Mouse (Mus musculus) urinary bladder, postnatal 10 days (tissue): Measurements from ENCODE around the gene Hexa.
A peak's percentile ranks its signal among the peaks of the same experiment; 100 is the strongest.

Experiments
- DNase-seq: peaks from one replicate; pipeline ENCODE4 v3.0.0; 2022; ENCODE audit warnings: low spot score

Hexa gene

GRCm38 (mm10) chr9:59539441-59540137 lies at the start of gene Hexa, which contains the start of gene Tmem202:
Hexa (plus strand) TSS chr9:59539540.
Tmem202 (minus strand) TSS chr9:59539847.
- DNase-seq = peak; percentile 52

- no peak for DNase-seq
These were observed 31.2 kb upstream of the Hexa start for GRCm38 (mm10) chr9:59508146-59508545.

DNA sequence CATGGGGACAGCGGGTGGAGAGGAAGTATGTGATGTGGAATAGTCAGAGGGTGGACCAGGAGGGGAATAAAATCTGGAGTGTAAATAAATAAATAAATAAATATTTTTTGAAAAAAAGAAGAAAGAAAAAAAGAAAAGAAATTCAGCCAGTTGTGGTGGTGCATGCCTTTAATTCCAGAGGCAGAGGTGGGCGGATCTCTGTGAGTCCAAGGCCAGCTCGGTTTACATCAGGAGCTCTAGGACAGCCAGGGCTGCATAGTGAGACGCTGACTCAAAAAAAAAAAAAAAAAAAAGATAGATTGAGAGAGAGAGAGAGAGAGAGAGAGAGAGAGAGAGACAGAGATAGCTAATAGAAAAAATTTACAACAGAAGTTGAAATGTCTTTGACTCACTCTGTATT lies 27.0 kb upstream of the Hexa start:
- DNase-seq = no peak

DNA sequence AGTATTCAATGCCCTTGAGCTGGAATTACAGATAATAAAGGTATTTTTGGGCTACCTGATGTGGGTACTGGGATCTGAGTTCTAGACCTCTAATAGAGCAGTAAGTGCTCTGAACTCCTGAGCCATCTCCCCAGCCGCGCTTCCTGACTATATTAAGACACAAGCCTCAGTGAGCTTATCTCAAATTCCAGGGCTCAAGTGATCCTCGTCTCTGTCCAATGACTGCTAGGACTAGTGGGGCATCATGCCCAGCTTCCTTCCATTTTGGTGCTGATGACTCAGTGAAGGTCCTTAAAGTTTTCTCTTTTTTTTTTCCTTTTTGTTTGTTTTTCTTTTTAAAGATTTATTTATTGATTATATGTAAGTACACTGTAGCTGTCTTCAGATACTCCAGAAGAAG lies 24.3 kb upstream of the Hexa start:
- DNase-seq = no peak

- DNase-seq = no peak
These were observed 22.2 kb upstream of the Hexa start for GRCm38 (mm10) chr9:59517127-59517526.

- DNase-seq = no peak
These were observed 20.4 kb upstream of the Hexa start for GRCm38 (mm10) chr9:59518976-59519375.

DNA sequence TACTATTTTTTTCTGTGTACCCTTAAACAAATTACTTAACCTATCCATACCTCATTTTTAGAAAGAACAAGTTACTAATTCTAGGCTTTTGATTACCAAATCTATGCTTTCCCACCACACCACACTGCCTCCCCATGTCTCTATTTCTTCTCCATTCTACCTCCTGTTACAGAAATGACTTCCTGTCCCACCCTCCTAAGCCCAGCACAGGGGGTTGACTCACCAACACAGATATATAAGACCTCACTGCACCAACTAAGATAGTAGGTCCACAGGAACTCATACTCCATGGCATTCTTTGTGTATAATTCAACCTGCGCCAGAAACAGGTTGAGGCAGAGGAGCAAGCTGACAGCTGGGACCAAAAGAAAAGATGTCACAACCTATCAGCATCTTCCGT lies 19.9 kb upstream of the Hexa start:
- DNase-seq = no peak

DNA sequence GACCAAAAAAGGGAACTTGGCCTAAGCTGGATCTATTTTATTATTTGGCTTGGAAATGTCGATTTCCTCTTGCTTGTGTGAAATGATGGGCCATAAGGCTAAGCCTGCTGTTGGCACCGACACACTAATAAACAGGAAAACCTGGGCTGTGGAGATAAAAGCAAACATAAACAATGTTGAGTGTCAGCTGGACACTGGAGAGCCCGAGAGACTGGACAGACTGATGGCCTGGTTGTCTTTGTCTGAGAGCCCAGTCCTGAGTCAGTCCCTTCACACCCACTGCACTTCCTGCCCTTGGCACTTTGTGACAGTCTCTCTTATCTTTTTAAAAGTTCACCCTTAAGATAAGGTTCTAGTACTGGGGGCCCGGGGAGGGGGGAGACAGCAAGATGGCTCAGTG lies 16.4 kb upstream of the Hexa start:
- DNase-seq = no peak

GRCm38 (mm10) chr9:59526727-59527126 lies 12.6 kb upstream of the Hexa start:
- DNase-seq = no peak

GRCm38 (mm10) chr9:59527580-59527979 lies 11.8 kb upstream of the Hexa start:
- no peak for DNase-seq

DNA sequence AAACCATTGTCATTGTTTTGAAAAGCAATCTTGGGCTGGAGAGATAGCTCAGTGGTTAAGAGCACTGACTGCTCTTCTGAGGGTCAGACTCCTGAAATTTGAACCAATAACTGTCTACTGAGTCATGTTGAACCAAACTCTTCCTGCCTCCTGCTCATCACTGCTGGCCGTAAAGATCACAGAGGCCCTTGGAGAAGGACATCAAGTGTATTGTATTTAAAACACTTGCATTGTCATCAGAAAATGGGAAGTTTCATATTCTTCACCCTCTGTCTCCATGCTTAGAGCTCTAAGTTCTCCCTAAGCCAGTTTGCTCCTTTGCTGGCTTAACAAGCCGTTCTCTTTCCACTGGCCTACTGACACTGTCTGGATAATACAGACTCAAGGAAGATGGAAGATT lies 11.1 kb upstream of the Hexa start:
- DNase-seq = no peak

GRCm38 (mm10) chr9:59531645-59532044 lies 7.7 kb upstream of the Hexa start:
- DNase-seq = no peak

GRCm38 (mm10) chr9:59533422-59533821 lies 5.9 kb upstream of the Hexa start:
- no peak for DNase-seq

DNA sequence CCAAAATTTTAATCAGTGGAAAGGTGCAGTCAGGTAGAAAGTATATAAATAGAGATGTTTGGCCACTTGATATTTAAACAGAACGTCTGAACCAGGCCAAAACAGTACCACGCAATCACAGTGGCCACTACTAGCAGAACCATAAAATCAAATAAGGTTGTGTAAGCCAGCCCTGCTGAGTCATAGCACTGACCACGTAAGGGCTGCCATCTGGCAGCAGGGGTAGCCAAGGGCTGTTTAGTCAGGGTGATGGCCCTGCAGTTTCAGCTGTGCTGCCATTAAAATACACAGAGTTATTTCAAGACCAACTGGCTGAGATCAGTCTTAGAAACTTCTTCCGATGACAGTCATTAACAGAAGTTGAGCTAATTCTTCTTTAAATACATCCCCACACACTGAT lies 5.5 kb upstream of the Hexa start:
- DNase-seq = no peak

- no peak for DNase-seq
These were observed 1.7 kb upstream of the Hexa start for GRCm38 (mm10) chr9:59537651-59538050.

GRCm38 (mm10) chr9:59541617-59542016 lies 2.3 kb downstream of the Hexa start:
- DNase-seq = no peak

GRCm38 (mm10) chr9:59542766-59543324 lies 3.5 kb downstream of the Hexa start:
- DNase-seq = no peak

DNA sequence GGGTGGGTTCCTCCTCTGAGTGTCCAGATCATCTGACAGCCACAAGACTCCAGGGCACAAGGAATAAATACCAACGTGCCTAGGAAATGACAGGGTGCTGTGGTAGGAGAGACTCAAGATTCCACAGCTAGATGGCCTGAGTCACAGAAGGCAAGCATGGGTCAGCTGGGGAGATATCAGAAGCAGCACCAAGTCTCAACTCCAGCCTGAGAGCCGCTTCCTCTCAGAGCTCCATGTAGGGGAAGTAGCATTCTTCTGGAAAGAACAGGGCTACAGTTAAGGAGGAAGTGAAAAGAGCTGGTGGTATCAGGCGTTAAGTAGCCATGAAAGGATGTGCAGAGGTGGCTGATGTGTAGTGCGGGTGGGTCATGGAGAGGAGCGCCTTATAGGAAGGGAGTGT lies 5.4 kb downstream of the Hexa start:
- no peak for DNase-seq

GRCm38 (mm10) chr9:59547869-59548268 lies 8.5 kb downstream of the Hexa start:
- no peak for DNase-seq

- DNase-seq = no peak
These were observed 9.7 kb downstream of the Hexa start for GRCm38 (mm10) chr9:59548961-59549487.

GRCm38 (mm10) chr9:59550077-59550476 lies 10.7 kb downstream of the Hexa start:
- DNase-seq = no peak

- no peak for DNase-seq
These were observed 11.7 kb downstream of the Hexa start for GRCm38 (mm10) chr9:59551017-59551416.

DNA sequence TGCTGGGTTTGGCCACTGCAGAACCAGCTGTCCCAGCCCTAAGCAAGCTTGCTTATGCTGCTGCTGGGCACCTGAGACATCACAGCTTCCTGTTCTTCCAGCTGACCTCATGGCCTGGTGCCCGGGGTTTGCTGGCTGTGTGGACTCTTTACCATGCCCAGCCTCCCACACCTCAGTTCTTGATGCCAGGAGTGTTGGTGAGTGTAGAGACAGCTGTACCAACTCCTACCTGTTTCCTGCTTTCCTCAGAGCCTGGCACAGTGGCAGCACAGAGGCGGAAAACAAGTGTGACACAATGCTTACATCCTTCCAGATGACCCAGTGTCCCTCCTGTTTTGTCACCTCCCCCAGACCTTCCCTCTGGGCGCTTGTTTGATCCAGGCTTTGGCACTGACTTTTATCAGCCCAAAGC lies 12.3 kb downstream of the Hexa start:
- no peak for DNase-seq

DNA sequence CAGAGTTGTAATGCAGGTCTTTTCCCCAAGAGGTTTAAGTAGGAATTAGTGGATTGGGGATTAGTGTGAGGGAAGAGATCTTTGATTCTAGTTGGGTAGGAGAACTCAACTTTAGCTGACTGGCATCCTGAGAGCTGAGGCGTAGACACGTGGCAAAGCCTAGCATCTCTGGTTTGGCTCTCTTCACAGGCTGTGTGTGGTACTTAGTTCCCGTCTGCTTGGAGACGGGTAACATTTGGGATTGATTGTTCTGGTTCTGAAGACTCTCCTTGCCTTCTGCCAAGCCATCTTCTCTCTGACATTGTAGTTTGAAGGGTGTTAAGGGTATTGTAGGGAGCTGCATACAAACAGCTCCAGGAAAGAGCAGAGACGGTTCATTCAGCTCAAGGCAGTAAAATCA lies 13.3 kb downstream of the Hexa start:
- DNase-seq = no peak
